Mouse (Mus musculus) stomach, adult 2 months (tissue): ENCODE data around the gene D430019H16Rik. TPM values are rescaled to one million over a fixed set of nuclear protein-coding genes. Genes with fewer than 3 reads are reported as not detected.

Source experiments
- polyA plus RNA-seq: library from polyadenylated mRNA; depleted of rRNA; stranded (reverse); fragments of >200 nt; gene quantifications from 2 replicates; pipeline ENCODE4 v1.2.3, GENCODE M21; 2012; rRNA removed

The D430019H16Rik gene
- 0.47 and 0.51 TPM in 2 replicates for polyA plus RNA-seq

DNA sequence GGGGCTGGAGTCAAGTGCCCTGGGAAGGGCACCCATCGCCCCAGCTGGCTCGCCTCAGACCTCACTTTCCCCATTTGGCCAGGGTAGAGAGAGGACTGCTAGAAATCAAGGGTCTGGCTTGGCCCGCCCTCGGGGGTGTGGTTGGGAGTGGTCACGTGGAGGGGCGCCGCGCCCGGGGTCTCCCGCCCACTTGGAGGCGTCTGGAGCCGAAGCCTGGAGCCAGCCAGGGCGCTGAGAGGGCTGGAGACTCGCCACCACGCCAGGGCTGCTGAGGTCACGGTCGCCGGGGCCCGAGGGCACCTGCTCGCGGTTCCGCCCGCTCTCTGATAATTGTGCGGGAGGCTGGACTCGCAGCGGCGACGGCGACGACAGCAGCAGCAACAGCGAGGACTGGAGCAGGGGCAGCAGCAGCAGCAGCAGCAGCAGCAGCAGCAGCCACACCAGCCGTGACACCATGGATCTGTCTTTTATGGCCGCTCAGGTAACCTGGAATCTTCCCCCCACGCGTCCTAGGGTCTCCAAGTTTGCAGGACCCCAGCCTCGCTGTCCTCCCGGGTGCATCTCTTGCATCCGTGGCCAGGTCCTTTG, at the start of gene D430019H16Rik:
D430019H16Rik (plus strand) TSS at position 187 of the 588 bp plus-strand sequence.

Other genes with a start within 250 kb of the D430019H16Rik start
- gene Tcl1, start 231.1 kb upstream of the D430019H16Rik start, polyA plus RNA-seq: not detected in 2 replicates
- gene Tunar, start 120.0 kb upstream of the D430019H16Rik start, polyA plus RNA-seq: not detected in 2 replicates
- gene Bdkrb2, start 109.4 kb downstream of the D430019H16Rik start, polyA plus RNA-seq: 2.4 and 2.9 TPM in 2 replicates
- gene Bdkrb1, start 149.2 kb downstream of the D430019H16Rik start, polyA plus RNA-seq: 1.7 and 1.9 TPM in 2 replicates
- gene Gskip, start 231.0 kb downstream of the D430019H16Rik start, polyA plus RNA-seq: 3.6 TPM in 2 replicates
- 2.9 and 4.0 TPM in 2 replicates for gene Atg2b, start 231.4 kb downstream of the D430019H16Rik start, polyA plus RNA-seq